Mouse (Mus musculus) G1E (cell line): Measurements from ENCODE around the gene Slc25a25. TPM values are rescaled to one million over a fixed set of nuclear protein-coding genes. Genes with fewer than 3 reads are reported as not detected.

ENCODE experiments used
- ATAC-seq: 2 replicates; pipeline ENCODE4 v1.8.0; 2016; ENCODE audit warnings: mild to moderate bottlenecking; ENCODE audit not compliant: insufficient number of reproducible peaks, poor library complexity, low FRiP score, severe bottlenecking; ENCODE audit errors: extremely low read depth
- DNase-seq: peaks from one replicate; pipeline ENCODE4 v3.0.0; 2012; ENCODE audit warnings: low spot score
- H3K27me3 ChIP-seq: 2 replicates; pipeline ENCODE4 v1.6.1; 2012; ENCODE audit warnings: mild to moderate bottlenecking, low read length, inconsistent platforms; ENCODE audit not compliant: insufficient read depth
- H3K36me3 ChIP-seq: replicated peaks from 2 replicates; pipeline ENCODE3; 2012; ENCODE audit warnings: mild to moderate bottlenecking, inconsistent platforms
- H3K4me1 ChIP-seq: 2 replicates; pipeline ENCODE4 v1.6.1; 2012; ENCODE audit warnings: low read depth, low read length, inconsistent platforms, mixed read lengths; ENCODE audit not compliant: insufficient read depth
- H3K4me3 ChIP-seq: 2 replicates; pipeline ENCODE4 v1.5.1; 2012; ENCODE audit warnings: low read depth, mild to moderate bottlenecking, inconsistent platforms, low read length, moderate library complexity, mixed read lengths
- H3K9me3 ChIP-seq: replicated peaks from 2 replicates; pipeline ENCODE4 v1.6.1; 2012; ENCODE audit warnings: inconsistent platforms
- CTCF ChIP-seq: IDR thresholded peaks from 2 replicates; pipeline ENCODE4 v1.5.1; 2012; ENCODE audit warnings: low read depth, low read length, inconsistent platforms, mixed read lengths
- GATA1 ChIP-seq: IDR thresholded peaks from 2 replicates; pipeline ENCODE4 v1.6.1; 2012; ENCODE audit warnings: borderline replicate concordance, low read length, inconsistent platforms, mixed read lengths
- GATA2 ChIP-seq: IDR thresholded peaks from 2 replicates; pipeline ENCODE4 v1.6.1; 2012; ENCODE audit warnings: low read depth, low read length, inconsistent platforms, borderline replicate concordance
- POLR2AphosphoS5 ChIP-seq: IDR thresholded peaks from 2 replicates; pipeline ENCODE4 v1.6.1; 2012; ENCODE audit warnings: low read depth, low read length, inconsistent platforms; ENCODE audit not compliant: insufficient replicate concordance
- TAL1 ChIP-seq: conservative IDR thresholded peaks from 2 replicates; pipeline ENCODE4 v1.6.1; 2012; ENCODE audit warnings: low read depth, low read length, inconsistent platforms, mixed read lengths
- polyA plus RNA-seq: library from polyadenylated mRNA; stranded (reverse); fragments of >175 nt; gene quantifications from 2 replicates; pipeline ENCODE4 v1.2.3, GENCODE M21; 2012
- total RNA-seq, 2 experiments: library from RNA; stranded (forward) in 1 of 2; stranded (reverse) in 1 of 2; fragments of 200-1000 nt in 1 of 2; fragments of >200 nt in 1 of 2; fragmentation: Nextera tagmentation in 1 of 2; gene quantifications; 2 replicates each; pipeline ENCODE4 v1.2.3; 2014 to 2017

Slc25a25 gene
- total and polyA plus RNA-seq, 3 experiments: 6.5 to 25.4 (median 6.8) TPM

DNA sequence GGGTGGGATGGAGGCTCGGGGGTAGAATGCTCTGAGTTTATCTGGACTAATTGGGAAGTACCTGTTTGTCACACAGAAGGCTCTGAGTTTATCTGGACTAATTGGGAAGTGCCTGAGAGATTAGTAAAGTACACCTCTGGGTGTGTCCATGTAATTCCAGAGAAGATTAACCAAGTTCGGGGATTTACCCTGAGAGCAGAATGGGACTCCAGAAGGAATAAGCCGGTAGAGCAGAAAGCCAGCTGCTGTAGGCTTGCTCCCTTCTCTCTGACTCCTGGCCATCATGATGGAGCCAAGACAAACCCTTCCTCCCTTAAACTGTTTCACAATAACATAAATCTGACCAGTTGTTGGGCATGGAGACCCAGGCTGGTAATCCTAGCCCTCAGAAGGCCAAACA is 26.4 kb downstream of the Slc25a25 start:
- Histone ChIP-seq H3K27me3 (no peaks in the 10 kb centered on the region), H3K9me3 (no peaks in the 10 kb centered on the region), H3K4me3 (no peak overlapping the region), H3K36me3 (peaks cover 36% of the 10 kb centered on the region), H3K4me1 (peaks cover 50% of the 10 kb centered on the region)
- no peak for ATAC-seq
- TF ChIP-seq GATA1: no peak
- no peak for TF ChIP-seq GATA2
- no peak for TF ChIP-seq TAL1
- no peak for TF ChIP-seq CTCF
- no peak for TF ChIP-seq POLR2AphosphoS5
- DNase-seq: no peak

DNA sequence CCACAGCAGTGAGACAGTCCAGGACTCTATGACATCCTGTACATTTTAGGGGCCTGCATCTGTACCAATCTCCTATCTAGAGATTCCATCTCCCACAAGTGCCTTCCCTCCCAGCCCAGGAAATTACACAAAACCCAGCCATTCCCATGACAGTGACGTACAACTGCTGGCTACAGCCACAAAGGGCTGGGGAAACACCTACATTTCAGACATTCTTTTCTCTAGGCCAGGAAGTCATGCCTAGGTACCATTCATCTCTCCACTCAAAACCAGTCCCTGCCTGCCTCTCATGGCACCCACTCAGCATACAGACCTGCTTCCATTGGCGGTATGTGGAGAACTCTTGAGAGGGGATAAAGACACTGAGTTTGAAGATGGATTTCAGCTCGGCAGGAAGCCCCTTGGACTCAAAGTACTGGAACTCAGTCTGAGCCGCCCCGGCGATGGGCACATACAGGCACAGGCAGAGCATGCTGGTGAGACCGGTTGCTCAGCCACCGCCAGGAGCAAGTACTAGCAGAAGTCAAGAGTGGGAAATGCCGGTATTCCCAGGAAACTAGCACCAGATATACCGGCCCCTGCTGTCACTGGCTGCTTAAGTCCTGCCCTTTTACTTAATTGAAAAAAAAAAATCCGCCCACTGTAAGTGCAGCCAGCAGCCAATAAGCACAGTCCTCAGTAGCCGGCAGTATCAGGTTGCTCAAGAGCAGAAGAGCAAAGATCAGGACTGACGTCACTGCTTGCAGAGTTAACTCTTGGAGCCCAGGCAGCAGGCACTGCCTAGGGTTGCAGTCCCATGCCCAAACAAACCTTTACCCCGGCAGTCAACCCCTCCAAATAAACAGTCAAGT is 27.5 kb downstream of the Slc25a25 start:
- ATAC-seq (peak; percentile 91), DNase-seq (peak; percentile 71)
- H3K4me3 ChIP-seq: peak overlapping the region; percentile 65; the same call in 1 of the 2 replicates
- no peaks in the 10 kb centered on the region for H3K9me3 ChIP-seq
- no peak for TF ChIP-seq TAL1
- no peak for TF ChIP-seq GATA1
- no peak for TF ChIP-seq GATA2
- no peak for TF ChIP-seq POLR2AphosphoS5
- TF ChIP-seq CTCF: no peak
- no peaks in the 10 kb centered on the region for H3K27me3 ChIP-seq
- H3K4me1 ChIP-seq: peaks cover 42% of the 10 kb centered on the region
- peaks cover 47% of the 10 kb centered on the region for H3K36me3 ChIP-seq

DNA sequence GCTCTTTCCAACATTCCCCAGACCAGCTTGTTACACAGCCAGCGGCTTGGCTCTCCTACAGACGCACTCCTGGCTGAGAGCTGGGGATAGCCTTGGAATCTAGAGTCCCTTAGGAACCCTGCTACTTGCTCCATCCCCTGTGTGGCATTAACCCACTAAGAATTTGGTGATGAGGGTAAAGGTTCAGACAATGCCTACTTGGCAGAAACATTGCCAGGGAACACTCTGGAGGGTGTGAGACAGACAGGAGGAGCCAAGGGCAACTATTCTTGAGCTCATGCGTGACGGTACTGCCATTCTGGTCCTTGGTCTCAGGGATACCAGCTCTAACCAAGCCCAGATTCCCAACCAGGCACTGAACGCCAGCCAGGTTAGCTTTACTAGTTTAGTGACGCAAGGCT is 29.4 kb downstream of the Slc25a25 start:
- ATAC-seq: no peak
- Histone ChIP-seq H3K27me3 (no peaks in the 10 kb centered on the region), H3K4me3 (no peak overlapping the region), H3K9me3 (no peaks in the 10 kb centered on the region), H3K36me3 (peaks cover 60% of the 10 kb centered on the region), H3K4me1 (peaks cover 28% of the 10 kb centered on the region)
- no peak for DNase-seq
- TF ChIP-seq GATA1: no peak
- no peak for TF ChIP-seq GATA2
- no peak for TF ChIP-seq TAL1
- no peak for TF ChIP-seq POLR2AphosphoS5
- no peak for TF ChIP-seq CTCF

DNA sequence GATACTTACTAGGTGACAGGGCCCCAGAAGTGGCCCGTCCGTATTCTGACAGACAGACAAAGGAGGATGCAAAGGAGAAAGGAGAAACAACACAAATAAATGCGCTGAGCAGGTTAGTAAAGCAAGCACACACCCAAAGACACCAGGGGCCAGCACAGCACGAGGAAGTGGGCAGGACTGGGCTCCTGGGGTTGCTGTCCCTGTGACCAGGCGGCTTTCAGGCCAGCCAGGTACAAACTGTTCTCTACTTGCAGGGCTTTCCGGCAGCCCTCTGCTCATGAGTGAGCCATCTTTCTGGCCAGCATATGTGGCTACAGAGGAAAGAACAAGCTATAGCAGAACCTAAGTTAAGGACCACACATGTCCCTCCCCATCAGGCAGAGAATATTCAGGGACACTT is 30.6 kb downstream of the Slc25a25 start:
- no peak for DNase-seq
- peaks cover 25% of the 10 kb centered on the region for H3K4me1 ChIP-seq
- ATAC-seq: no peak
- peaks cover 67% of the 10 kb centered on the region for H3K36me3 ChIP-seq
- no peak for TF ChIP-seq GATA1
- no peak for TF ChIP-seq TAL1
- no peak for TF ChIP-seq GATA2
- no peak for TF ChIP-seq CTCF
- no peak for TF ChIP-seq POLR2AphosphoS5
- no peaks in the 10 kb centered on the region for H3K9me3 ChIP-seq
- no peaks in the 10 kb centered on the region for H3K27me3 ChIP-seq
- H3K4me3 ChIP-seq: no peak overlapping the region

DNA sequence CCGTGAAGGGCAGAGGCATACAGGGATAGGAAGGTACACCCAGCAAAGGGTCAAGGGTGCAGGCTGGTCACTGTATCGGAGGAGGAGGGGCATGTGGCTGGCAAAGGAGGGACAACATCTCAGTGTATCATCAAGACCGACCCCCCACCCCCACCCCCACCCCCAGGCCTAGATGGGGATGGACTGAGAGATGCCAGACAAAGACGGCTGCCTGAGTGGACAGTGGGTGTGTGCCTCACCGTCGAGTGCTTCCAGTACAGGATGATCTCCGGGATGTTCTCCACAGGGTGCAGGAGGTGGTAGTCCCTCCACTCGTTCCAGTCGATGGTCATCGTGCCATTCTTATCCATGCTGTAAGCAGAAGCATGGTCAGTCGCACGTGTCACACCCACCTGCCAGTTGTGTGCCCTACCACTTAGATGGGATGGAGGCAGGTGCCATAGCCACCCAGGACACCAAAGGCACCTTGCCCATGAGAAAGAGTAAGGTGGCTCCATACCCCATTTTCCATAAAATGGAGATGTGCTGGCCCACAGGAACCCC is 31.1 kb downstream of the Slc25a25 start:
- TF ChIP-seq GATA1 (no peak), CTCF (no peak), POLR2AphosphoS5 (no peak), GATA2 (no peak), TAL1 (no peak)
- Histone ChIP-seq H3K9me3 (no peaks in the 10 kb centered on the region), H3K27me3 (no peaks in the 10 kb centered on the region), H3K36me3 (peaks cover 70% of the 10 kb centered on the region), H3K4me3 (no peak overlapping the region), H3K4me1 (peaks cover 25% of the 10 kb centered on the region)
- DNase-seq (no peak), ATAC-seq (no peak)

DNA sequence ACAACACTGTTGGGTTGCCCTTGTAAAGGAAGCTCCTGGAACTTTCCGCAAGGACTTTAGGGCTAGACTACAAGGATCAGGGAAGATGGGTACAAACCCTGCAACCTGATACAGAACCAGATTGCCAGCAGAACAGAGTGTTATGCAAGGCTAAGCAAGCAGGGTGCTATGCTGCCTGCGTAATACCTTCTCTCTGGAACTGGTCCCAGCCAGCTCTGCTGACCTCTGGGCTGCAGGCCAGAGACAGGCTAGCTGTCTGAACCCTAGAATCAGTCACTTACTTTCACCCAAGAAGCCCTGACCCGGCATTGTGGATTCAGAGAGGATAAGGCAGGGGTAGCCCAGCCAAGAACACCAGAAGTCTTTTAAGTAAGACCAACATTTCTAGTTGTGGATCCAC is 31.9 kb downstream of the Slc25a25 start:
- ATAC-seq: no peak
- H3K9me3 ChIP-seq: no peaks in the 10 kb centered on the region
- no peak for TF ChIP-seq GATA1
- TF ChIP-seq TAL1: no peak
- no peak for TF ChIP-seq GATA2
- no peak for TF ChIP-seq CTCF
- TF ChIP-seq POLR2AphosphoS5: no peak
- H3K4me3 ChIP-seq: no peak overlapping the region
- no peaks in the 10 kb centered on the region for H3K27me3 ChIP-seq
- DNase-seq: no peak
- H3K4me1 ChIP-seq: peaks cover 19% of the 10 kb centered on the region
- H3K36me3 ChIP-seq: peaks cover 77% of the 10 kb centered on the region
